Mouse (Mus musculus): Measurements from ENCODE around the gene Lrpprc. TPM values are rescaled to one million over a fixed set of nuclear protein-coding genes. Genes with fewer than 3 reads are reported as not detected.

Gene Lrpprc
- polyA plus RNA-seq, 1 experiment: 7.0 TPM

DNA sequence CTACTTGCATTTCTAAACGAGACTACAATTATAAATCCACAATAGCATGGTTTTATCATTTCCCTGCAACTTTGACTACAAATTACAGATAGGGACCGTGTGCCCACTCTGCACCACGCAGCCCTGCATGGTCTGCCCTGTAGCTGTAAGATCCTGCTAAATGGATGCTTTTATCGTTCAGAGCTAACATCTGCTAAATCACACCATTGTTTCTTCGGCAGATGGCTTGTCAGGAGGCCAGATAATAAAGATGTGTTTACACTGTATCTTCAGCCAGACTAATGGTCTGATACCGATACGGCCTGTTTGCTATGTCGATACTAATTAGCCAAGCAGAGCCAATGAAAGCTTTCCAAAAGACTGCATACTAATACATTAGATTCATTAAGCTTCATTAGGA, 41.3 kb downstream of the Lrpprc start:
- Histone ChIP-seq H3K4me1 (ENCODE audit: control insufficient read depth, insufficient read depth, low read length) (no peaks in the 10 kb centered on the region), H3K4me3 (replicated peaks; ENCODE audit: extremely low read depth, low read depth, low read length) (no peak overlapping the region)
- no peak for DNase-seq
- TF ChIP-seq POLR2A (IDR thresholded peaks at IDR 0.05; ENCODE audit: borderline replicate concordance, extremely low read depth, low read depth, low read length) (no peak), CTCF (IDR thresholded peaks at IDR 0.05; ENCODE audit: insufficient read depth, low read length) (no peak)
- WGBS: 47% methylated on average over 8 of the region's 8 CpGs

DNA sequence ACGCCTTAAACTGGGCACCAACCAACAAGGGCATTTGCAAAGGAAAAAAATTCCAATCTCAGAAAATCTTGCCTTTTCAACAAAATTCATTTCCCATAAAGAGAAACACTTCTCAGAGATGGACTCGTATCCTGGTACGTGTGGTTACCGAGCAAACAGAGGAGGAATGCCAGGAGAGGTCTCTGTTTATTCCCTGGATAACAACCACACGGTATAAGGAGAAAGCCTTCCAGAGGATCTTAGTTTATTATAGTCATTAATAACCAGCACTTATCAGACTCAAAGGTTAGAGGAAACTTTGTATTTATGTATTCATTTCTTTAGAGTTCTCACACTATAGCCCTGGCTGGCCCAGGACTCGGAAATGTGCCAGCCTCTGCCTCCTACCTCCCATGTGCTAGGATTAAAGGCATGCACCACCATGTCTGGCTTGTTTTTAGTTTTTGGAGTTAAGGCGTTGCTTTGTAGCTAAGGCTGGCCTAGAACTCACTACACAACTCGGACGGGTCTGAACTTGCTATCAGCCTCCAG, 42.4 kb downstream of the Lrpprc start:
- 80% methylated on average over 9 of the region's 9 CpGs for WGBS
- no peak for TF ChIP-seq CTCF (IDR thresholded peaks at IDR 0.05; ENCODE audit: insufficient read depth, low read length)
- TF ChIP-seq POLR2A (IDR thresholded peaks at IDR 0.05; ENCODE audit: borderline replicate concordance, extremely low read depth, low read depth, low read length): no peak
- H3K4me3 ChIP-seq (replicated peaks; ENCODE audit: extremely low read depth, low read depth, low read length): no peak overlapping the region

DNA sequence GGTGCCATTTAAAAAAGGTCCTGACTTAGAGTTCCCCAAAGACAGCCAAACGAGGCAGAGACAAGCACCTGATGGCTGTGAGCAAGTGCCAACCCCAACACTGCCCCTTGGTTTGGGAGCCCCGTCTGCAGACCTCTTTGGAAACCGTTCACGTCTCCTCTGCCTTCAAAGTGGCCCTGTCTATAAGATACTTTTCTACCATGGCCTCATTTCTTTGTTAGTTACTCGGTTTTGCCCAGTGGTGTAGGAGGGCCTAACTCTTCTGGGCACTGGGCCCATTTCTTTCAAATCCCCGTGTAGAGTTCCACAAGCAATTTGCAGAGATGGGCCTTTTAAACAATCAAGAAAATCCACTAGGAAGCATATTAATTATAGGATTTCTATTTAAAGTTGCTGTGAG, 43.4 kb downstream of the Lrpprc start:
- Histone ChIP-seq H3K4me3 (replicated peaks; ENCODE audit: extremely low read depth, low read depth, low read length) (no peak overlapping the region), H3K4me1 (ENCODE audit: control insufficient read depth, insufficient read depth, low read length) (no peaks in the 10 kb centered on the region)
- no peak for DNase-seq
- TF ChIP-seq POLR2A (IDR thresholded peaks at IDR 0.05; ENCODE audit: borderline replicate concordance, extremely low read depth, low read depth, low read length): no peak
- 75% methylated on average over 6 of the region's 6 CpGs for WGBS

More for the DNA sequence above, 42.4 kb downstream of the Lrpprc start:
- no peaks in the 10 kb centered on the region for H3K4me1 ChIP-seq (ENCODE audit: control insufficient read depth, insufficient read depth, low read length)
- no peak for DNase-seq

DNA sequence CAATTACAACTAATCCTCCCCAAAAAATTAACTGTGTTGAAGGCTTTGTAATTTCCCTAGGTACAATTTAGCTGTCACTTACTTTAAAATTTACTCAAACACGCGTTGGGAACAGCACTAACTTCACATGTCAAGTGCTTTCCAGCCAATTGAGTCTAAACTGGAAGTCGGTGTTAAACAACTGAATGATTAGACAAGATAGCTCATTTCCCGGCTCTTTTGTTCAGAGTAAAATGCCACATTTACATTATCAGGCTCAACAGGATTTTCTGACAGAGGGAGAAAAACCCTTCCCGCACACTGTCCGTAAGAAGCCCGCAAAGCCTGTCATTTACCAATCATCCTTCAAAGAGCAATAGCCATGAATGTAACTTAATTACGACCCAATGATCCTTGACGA, 45.6 kb downstream of the Lrpprc start:
- DNase-seq: no peak
- WGBS: 70% methylated on average over 9 of the region's 9 CpGs
- Histone ChIP-seq H3K4me1 (ENCODE audit: control insufficient read depth, insufficient read depth, low read length) (no peaks in the 10 kb centered on the region), H3K4me3 (replicated peaks; ENCODE audit: extremely low read depth, low read depth, low read length) (no peak overlapping the region)
- no peak for TF ChIP-seq CTCF (IDR thresholded peaks at IDR 0.05; ENCODE audit: insufficient read depth, low read length)
- TF ChIP-seq POLR2A (IDR thresholded peaks at IDR 0.05; ENCODE audit: borderline replicate concordance, extremely low read depth, low read depth, low read length): no peak

DNA sequence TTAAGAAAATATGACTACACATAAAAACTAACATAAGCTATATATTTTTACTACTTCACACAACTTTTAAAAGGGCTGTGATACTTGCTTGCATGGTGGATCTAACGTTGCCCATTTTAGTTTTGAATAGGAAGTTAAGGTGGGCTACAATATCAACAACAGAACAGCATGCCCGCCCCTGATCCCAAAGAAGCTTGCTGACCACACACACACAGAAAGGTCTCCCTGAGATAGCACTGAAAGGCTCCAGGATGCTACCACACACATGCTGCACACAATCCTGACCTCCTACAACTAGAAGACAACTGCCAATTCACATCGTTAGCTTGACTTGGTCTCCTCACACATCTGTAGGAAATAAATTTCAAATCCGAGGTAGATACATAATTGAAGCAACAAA, 46.3 kb downstream of the Lrpprc start:
- 79% methylated on average over 4 of the region's 4 CpGs for WGBS
- TF ChIP-seq POLR2A (IDR thresholded peaks at IDR 0.05; ENCODE audit: borderline replicate concordance, extremely low read depth, low read depth, low read length) (no peak), CTCF (IDR thresholded peaks at IDR 0.05; ENCODE audit: insufficient read depth, low read length) (no peak)
- no peaks in the 10 kb centered on the region for H3K4me1 ChIP-seq (ENCODE audit: control insufficient read depth, insufficient read depth, low read length)
- DNase-seq: no peak
- no peak overlapping the region for H3K4me3 ChIP-seq (replicated peaks; ENCODE audit: extremely low read depth, low read depth, low read length)

DNA sequence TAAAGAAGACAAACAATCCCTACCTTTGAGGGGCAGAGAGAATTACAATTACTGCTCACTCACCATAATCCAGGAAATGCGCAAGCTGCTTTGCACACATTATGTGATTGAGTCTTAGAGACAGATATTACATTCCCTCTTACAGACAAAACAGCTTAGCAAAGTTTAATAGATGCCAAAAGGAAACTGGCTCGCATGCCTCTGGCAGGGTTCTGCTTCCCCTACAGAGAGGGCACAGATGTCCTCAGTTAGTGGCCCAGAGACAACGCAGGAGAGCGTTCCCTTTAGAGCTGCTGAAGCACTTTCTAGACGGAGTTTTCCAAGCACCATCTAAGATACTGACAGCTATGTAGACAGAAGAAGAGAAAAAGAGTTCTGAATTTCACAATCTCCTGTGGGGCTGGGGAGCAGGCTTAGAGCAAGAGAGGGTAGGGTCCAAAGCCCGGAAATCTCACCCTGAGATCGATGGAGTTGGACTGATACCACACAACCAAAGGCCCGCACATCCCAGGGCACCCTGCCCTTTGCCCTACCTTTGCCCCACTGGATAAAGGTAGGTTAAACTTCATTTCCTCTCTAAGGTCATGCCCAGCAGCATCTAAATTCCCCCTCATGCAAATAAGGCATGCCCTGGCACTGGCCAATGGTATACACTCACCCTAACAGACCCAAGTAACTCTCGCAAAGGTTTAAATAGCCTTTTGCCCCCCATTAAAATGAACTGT, 52.4 kb downstream of the Lrpprc start:
- WGBS: 83% methylated on average over 9 of the region's 9 CpGs
- no peak for DNase-seq

DNA sequence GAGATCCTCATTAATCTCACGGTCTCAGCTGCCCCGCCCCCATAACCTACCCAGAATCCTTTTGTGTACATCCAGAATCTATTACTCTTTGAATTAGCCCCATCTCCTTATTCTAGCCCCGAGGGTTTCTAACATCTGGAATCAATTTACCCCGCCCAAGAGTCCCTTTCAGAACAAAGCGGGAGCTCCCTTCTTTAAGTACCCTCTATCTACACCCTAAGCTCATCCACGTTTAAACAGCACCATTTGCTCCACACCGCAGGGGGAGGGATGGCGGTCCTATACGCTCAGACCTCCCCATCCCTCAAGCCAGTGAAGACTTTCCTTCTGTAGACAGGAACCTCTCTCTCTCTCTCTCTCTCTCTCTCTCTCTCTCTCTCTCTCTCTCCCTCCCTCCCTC, 53.9 kb downstream of the Lrpprc start:
- no peak for DNase-seq
- no peaks in the 10 kb centered on the region for H3K4me1 ChIP-seq (ENCODE audit: control insufficient read depth, insufficient read depth, low read length)
- no peak overlapping the region for H3K4me3 ChIP-seq (replicated peaks; ENCODE audit: extremely low read depth, low read depth, low read length)
- WGBS: 73% methylated on average over 9 of the region's 9 CpGs
- TF ChIP-seq POLR2A (IDR thresholded peaks at IDR 0.05; ENCODE audit: borderline replicate concordance, extremely low read depth, low read depth, low read length) (no peak), CTCF (IDR thresholded peaks at IDR 0.05; ENCODE audit: insufficient read depth, low read length) (no peak)

More for the DNA sequence above, 52.4 kb downstream of the Lrpprc start:
- Histone ChIP-seq H3K4me3 (replicated peaks; ENCODE audit: extremely low read depth, low read depth, low read length) (no peak overlapping the region), H3K4me1 (ENCODE audit: control insufficient read depth, insufficient read depth, low read length) (no peaks in the 10 kb centered on the region)
- no peak for TF ChIP-seq CTCF (IDR thresholded peaks at IDR 0.05; ENCODE audit: insufficient read depth, low read length)

DNA sequence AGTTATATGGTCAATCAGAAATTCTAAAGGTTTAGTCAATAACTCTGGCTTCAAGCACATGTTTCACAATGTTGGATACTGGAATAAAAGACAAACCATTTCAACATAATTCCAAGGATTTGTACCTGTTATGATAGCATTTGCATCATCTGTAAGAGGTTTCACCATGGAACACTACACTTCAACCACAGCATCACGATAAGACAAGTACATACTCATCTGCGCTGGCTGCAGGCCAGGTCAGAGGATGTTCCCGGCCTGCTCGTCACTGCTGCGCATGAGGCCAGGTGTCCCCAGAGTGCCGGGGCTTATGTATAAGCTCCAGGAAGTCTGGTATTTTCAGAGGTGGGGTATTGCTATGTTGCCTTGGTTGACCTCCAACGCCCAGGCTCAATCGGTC, 58.0 kb downstream of the Lrpprc start:
- no peak overlapping the region for H3K4me3 ChIP-seq (replicated peaks; ENCODE audit: extremely low read depth, low read depth, low read length)
- TF ChIP-seq CTCF (IDR thresholded peaks at IDR 0.05; ENCODE audit: insufficient read depth, low read length): no peak
- no peak for TF ChIP-seq POLR2A (IDR thresholded peaks at IDR 0.05; ENCODE audit: borderline replicate concordance, extremely low read depth, low read depth, low read length)
- H3K4me1 ChIP-seq (ENCODE audit: control insufficient read depth, insufficient read depth, low read length): no peaks in the 10 kb centered on the region
- DNase-seq: no peak
- WGBS: 82% methylated on average over 8 of the region's 8 CpGs

DNA sequence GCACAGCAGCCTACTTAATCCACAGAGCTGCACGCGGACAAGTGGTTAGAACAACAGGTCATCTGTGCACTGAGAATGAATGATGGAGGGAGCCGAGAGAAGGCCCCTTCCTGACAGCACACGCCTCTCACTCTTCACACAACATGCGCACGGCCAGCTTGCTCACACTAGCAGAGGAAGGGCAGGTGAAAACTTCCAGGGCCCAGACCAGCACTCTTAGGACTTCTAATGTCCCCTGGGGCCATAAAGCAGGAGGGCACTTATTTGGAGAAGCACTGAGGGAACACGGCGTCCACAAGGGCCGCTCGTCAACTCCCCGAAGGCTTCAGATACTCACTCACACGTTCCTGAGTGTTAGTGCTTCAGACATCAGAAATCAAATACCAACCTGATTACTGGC, 59.2 kb downstream of the Lrpprc start:
- TF ChIP-seq CTCF (IDR thresholded peaks at IDR 0.05; ENCODE audit: insufficient read depth, low read length) (no peak), POLR2A (IDR thresholded peaks at IDR 0.05; ENCODE audit: borderline replicate concordance, extremely low read depth, low read depth, low read length) (no peak)
- Histone ChIP-seq H3K4me3 (replicated peaks; ENCODE audit: extremely low read depth, low read depth, low read length) (no peak overlapping the region), H3K4me1 (ENCODE audit: control insufficient read depth, insufficient read depth, low read length) (no peaks in the 10 kb centered on the region)
- DNase-seq: no peak
- WGBS: 89% methylated on average over 12 of the region's 12 CpGs

DNA sequence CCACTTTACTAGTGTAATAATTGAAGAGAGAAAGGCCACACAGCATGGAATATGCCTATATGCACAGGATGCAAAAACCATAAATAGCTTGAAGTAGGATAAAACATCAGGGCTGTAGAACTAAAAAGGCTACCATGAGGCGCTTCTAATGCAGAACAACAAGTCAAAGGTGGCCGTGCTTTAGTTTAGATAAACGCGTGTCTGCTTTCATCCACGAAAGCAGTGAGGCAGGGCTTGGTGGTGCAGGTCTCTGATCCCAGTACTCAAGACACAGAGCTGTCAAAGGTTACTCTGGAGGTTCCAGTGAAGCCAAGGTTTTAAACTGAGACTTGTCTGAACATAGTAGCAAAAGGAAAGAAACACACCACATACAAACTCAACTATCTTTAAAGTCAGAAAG, 61.4 kb downstream of the Lrpprc start:
- 83% methylated on average over 5 of the region's 5 CpGs for WGBS
- TF ChIP-seq CTCF (IDR thresholded peaks at IDR 0.05; ENCODE audit: insufficient read depth, low read length): no peak
- TF ChIP-seq POLR2A (IDR thresholded peaks at IDR 0.05; ENCODE audit: borderline replicate concordance, extremely low read depth, low read depth, low read length): no peak

More for the DNA sequence above, 61.4 kb downstream of the Lrpprc start:
- Histone ChIP-seq H3K4me3 (replicated peaks; ENCODE audit: extremely low read depth, low read depth, low read length) (no peak overlapping the region), H3K4me1 (ENCODE audit: control insufficient read depth, insufficient read depth, low read length) (no peaks in the 10 kb centered on the region)
- no peak for DNase-seq

All from lung, adult 2 months (tissue).